Mouse (Mus musculus) liver, postnatal 0 days (tissue): ENCODE data around the gene Upk2. TPM values are rescaled to one million over a fixed set of nuclear protein-coding genes. Genes with fewer than 3 reads are reported as not detected.

ENCODE experiments used
- ATAC-seq: fragments of 200-750 bp; cut with Nextera tagmentation; 2 replicates; pipeline ENCODE4 v1.8.0; 2017; ENCODE audit warnings: mild to moderate bottlenecking, moderate library complexity
- DNase-seq: peaks from one replicate; pipeline ENCODE4 v3.0.0-alpha.2; 2016
- H3K27ac ChIP-seq: fragments of 300-500 bp; sonication (generic); 2 replicates; pipeline ENCODE4 v1.5.1; 2014; ENCODE audit warnings: antibody characterized with exemption, moderate library complexity, mild to moderate bottlenecking, low read depth
- H3K27me3 ChIP-seq: fragments of 300-500 bp; sonication (generic); 2 replicates; pipeline ENCODE4 v1.6.1; 2014; ENCODE audit warnings: low read length, control low read depth, mixed read lengths; ENCODE audit not compliant: insufficient read depth
- H3K36me3 ChIP-seq: fragments of 300-500 bp; sonication (generic); replicated peaks from 2 replicates; pipeline ENCODE4 v1.6.1; 2014; ENCODE audit warnings: mild to moderate bottlenecking, control low read depth, low read length, moderate library complexity, mixed read lengths; ENCODE audit not compliant: insufficient read depth
- H3K4me1 ChIP-seq: fragments of 300-500 bp; sonication (generic); 2 replicates; pipeline ENCODE4 v1.6.1; 2014; ENCODE audit warnings: antibody characterized with exemption, mild to moderate bottlenecking, control low read depth; ENCODE audit not compliant: insufficient read depth
- H3K4me2 ChIP-seq: fragments of 300-500 bp; sonication (generic); 2 replicates; pipeline ENCODE4 v1.6.1; 2014; ENCODE audit warnings: low read depth, mild to moderate bottlenecking, low read length, moderate library complexity, mixed read lengths
- H3K4me3 ChIP-seq: fragments of 300-500 bp; sonication (generic); 2 replicates; pipeline ENCODE4 v1.5.1; 2014; ENCODE audit warnings: low read depth, low read length
- H3K9ac ChIP-seq: fragments of 300-500 bp; sonication (generic); replicated peaks from 2 replicates; pipeline ENCODE4 v1.6.1; 2014; ENCODE audit warnings: mild to moderate bottlenecking, moderate library complexity
- H3K9me3 ChIP-seq: fragments of 300-500 bp; sonication (generic); 2 replicates; pipeline ENCODE4 v1.6.1; 2016; ENCODE audit warnings: mild to moderate bottlenecking, control low read depth, low read length, mixed read lengths
- CTCF ChIP-seq: sonication (generic); IDR thresholded peaks from 2 replicates; pipeline ENCODE4 v1.5.1; 2016; ENCODE audit warnings: antibody characterized with exemption, low read depth
- EP300 ChIP-seq: IDR thresholded peaks from 2 replicates; pipeline ENCODE4 v1.6.1; 2016; ENCODE audit warnings: antibody characterized with exemption, low read depth, mild to moderate bottlenecking
- WGBS: fragments of 180-500 bp; shearing (Covaris S2); extraction: QIAGEN DNeasy Blood & Tissue Kit; methylation state at CpG from one replicate; pipeline ENCODE4 v1.1.7; 2014; ENCODE audit not compliant: insufficient replicate concordance; 5-methylcytosine and 5-hydroxymethylcytosine counted together
- polyA plus RNA-seq: library from polyadenylated mRNA; unstranded; fragments of >200 nt; fragmentation: Nextera tagmentation; extraction: Ambion mirVana; gene quantifications from 2 replicates; pipeline ENCODE4 v1.2.1, GENCODE M21; 2015

The Upk2 gene
- polyA plus RNA-seq, 1 experiment from 2014 or later = not detected

- no peaks in the 10 kb centered on the region for H3K36me3 ChIP-seq
- TF ChIP-seq CTCF = no peak
- no peak for TF ChIP-seq EP300
- peak overlapping the region; percentile 34; the same call in 1 of the 2 replicates for H3K9ac ChIP-seq
- 26% methylated on average over 11 of the region's 11 CpGs for WGBS
- peaks cover 66% of the 10 kb centered on the region for H3K4me1 ChIP-seq
- no peaks in the 10 kb centered on the region for H3K9me3 ChIP-seq
- no peak overlapping the region for H3K4me3 ChIP-seq
- H3K4me2 ChIP-seq = no peak overlapping the region
- H3K27me3 ChIP-seq = 0 out of 2 replicates have a peak, but pooled peaks cover 3% of the 10 kb centered on the region
- DNase-seq (no peak), ATAC-seq (no peak)
- H3K27ac ChIP-seq = peak overlapping the region; percentile 34; the same call in 1 of the 2 replicates
Measured at GRCm38 (mm10) chr9:44494261-44494862, 39.6 kb upstream of the Upk2 start.

- TF ChIP-seq EP300 (no peak), CTCF (no peak)
- no peak overlapping the region for H3K27ac ChIP-seq
- no peaks in the 10 kb centered on the region for H3K36me3 ChIP-seq
- no peak overlapping the region for H3K4me3 ChIP-seq
- H3K4me2 ChIP-seq = no peak overlapping the region
- 0 out of 2 replicates have a peak overlapping the region, but pooled peaks have one; percentile 6 for H3K9ac ChIP-seq
- ATAC-seq (no peak), DNase-seq (no peak)
- H3K27me3 ChIP-seq = no peaks in the 10 kb centered on the region
- peaks cover 60% of the 10 kb centered on the region for H3K4me1 ChIP-seq
- 51% methylated on average over 17 of the region's 17 CpGs for WGBS
- H3K9me3 ChIP-seq = no peaks in the 10 kb centered on the region
Measured at GRCm38 (mm10) chr9:44492631-44493461, 38.1 kb upstream of the Upk2 start.

- Histone ChIP-seq H3K9me3 (no peaks in the 10 kb centered on the region), H3K36me3 (no peaks in the 10 kb centered on the region), H3K9ac (no peak overlapping the region), H3K4me2 (no peak overlapping the region), H3K4me1 (peaks cover 59% of the 10 kb centered on the region), H3K27ac (peak overlapping the region; percentile 97), H3K27me3 (no peaks in the 10 kb centered on the region), H3K4me3 (no peak overlapping the region)
- DNase-seq (no peak), ATAC-seq (no peak)
- WGBS = 65% methylated on average over 10 of the region's 10 CpGs
- TF ChIP-seq CTCF (no peak), EP300 (no peak)
Measured at GRCm38 (mm10) chr9:44491351-44491750, 36.6 kb upstream of the Upk2 start.

- Histone ChIP-seq H3K9me3 (no peaks in the 10 kb centered on the region), H3K9ac (peak overlapping the region; percentile 46; the same call in 1 of the 2 replicates), H3K36me3 (no peaks in the 10 kb centered on the region), H3K27me3 (no peaks in the 10 kb centered on the region), H3K4me1 (peaks cover 64% of the 10 kb centered on the region), H3K4me2 (peak overlapping the region; percentile 92), H3K4me3 (0 out of 2 replicates have a peak overlapping the region, but pooled peaks have one; percentile 26), H3K27ac (peak overlapping the region; percentile 97)
- DNase-seq (peak; percentile 53), ATAC-seq (peak; percentile 36)
- no peak for TF ChIP-seq CTCF
- TF ChIP-seq EP300 = no peak
- 48% methylated on average over 16 of the region's 17 CpGs for WGBS
Measured at GRCm38 (mm10) chr9:44490086-44490967, 35.6 kb upstream of the Upk2 start.

GRCm38 (mm10) chr9:44489651-44490085 lies 34.9 kb upstream of the Upk2 start:
- TF ChIP-seq EP300 (no peak), CTCF (no peak)
- H3K27me3 ChIP-seq = no peaks in the 10 kb centered on the region
- peak overlapping the region; percentile 97 for H3K27ac ChIP-seq
- peaks cover 64% of the 10 kb centered on the region for H3K4me1 ChIP-seq
- 51% methylated on average over 17 of the region's 17 CpGs for WGBS
- ATAC-seq = no peak
- H3K9me3 ChIP-seq = no peaks in the 10 kb centered on the region
- no peaks in the 10 kb centered on the region for H3K36me3 ChIP-seq
- H3K4me2 ChIP-seq = peak overlapping the region; percentile 92
- DNase-seq = no peak
- peak overlapping the region; percentile 26; the same call in 1 of the 2 replicates for H3K4me3 ChIP-seq
- peak overlapping the region; percentile 58; the same call in 1 of the 2 replicates for H3K9ac ChIP-seq
